Mouse (Mus musculus): Measurements from ENCODE around the gene Sucla2. TPM values are rescaled to one million over a fixed set of nuclear protein-coding genes. Genes with fewer than 3 reads are reported as not detected.
A peak's percentile ranks its signal among the peaks of the same experiment; 100 is the strongest.
"Not testable (repeated sequence)": the region's sequence is repeated elsewhere in the genome, so short reads cannot be mapped to it uniquely, and the experiment has no call there.

Sucla2 gene
- polyA plus RNA-seq, 1 experiment: 29.7 TPM

- Histone ChIP-seq H3K27me3 (ENCODE audit: control insufficient read depth, insufficient read depth, insufficient read length) (no peaks in the 10 kb centered on the region), H3K4me3 (ENCODE audit: insufficient read depth, poor library complexity, severe bottlenecking) (no peak overlapping the region), H3K79me2 (ENCODE audit: control insufficient read depth, insufficient read depth) (peaks cover 24% of the 10 kb centered on the region), H3K79me3 (ENCODE audit: low read depth) (peaks cover 13% of the 10 kb centered on the region), H3K36me3 (ENCODE audit: control insufficient read depth, insufficient read depth) (no peaks in the 10 kb centered on the region), H3ac (ENCODE audit: control insufficient read depth, insufficient read length, low read depth) (no peak overlapping the region)
- TF ChIP-seq CEBPB (IDR thresholded peaks at IDR 0.05; ENCODE audit: low read depth): no peak
These were observed 17.9 kb upstream of the Sucla2 start for GRCm38 (mm10) chr14:73507200-73507599.

GRCm38 (mm10) chr14:73507702-73508376, 17.3 kb upstream of the Sucla2 start:
- Histone ChIP-seq H3K4me3 (ENCODE audit: insufficient read depth, poor library complexity, severe bottlenecking) (no peak overlapping the region), H3K79me3 (ENCODE audit: low read depth) (peaks cover 18% of the 10 kb centered on the region)
- TF ChIP-seq CEBPB (IDR thresholded peaks at IDR 0.05; ENCODE audit: low read depth): no peak
- TF ChIP-seq USF1 (IDR thresholded peaks at IDR 0.05; ENCODE audit: low read depth): no peak
- no peak for TF ChIP-seq MYOG (IDR thresholded peaks at IDR 0.05; ENCODE audit: control insufficient read depth, extremely low read depth, insufficient read length)
- TF ChIP-seq MYOD1 (IDR thresholded peaks at IDR 0.05; ENCODE audit: control insufficient read depth, insufficient read length, low read depth): no peak
- TF ChIP-seq MAX (IDR thresholded peaks at IDR 0.05): no peak
- no peak for TF ChIP-seq CTCF (IDR thresholded peaks at IDR 0.05; ENCODE audit: control insufficient read depth, insufficient read depth, insufficient read length)
- no peak for TF ChIP-seq FOSL1 (IDR thresholded peaks at IDR 0.05; ENCODE audit: insufficient read depth, low read length, poor library complexity, severe bottlenecking)

GRCm38 (mm10) chr14:73508630-73509395, 16.3 kb upstream of the Sucla2 start:
- Histone ChIP-seq H3K79me2 (ENCODE audit: control insufficient read depth, insufficient read depth) (peaks cover 38% of the 10 kb centered on the region), H3K4me3 (ENCODE audit: insufficient read depth, poor library complexity, severe bottlenecking) (no peak overlapping the region), H3K27me3 (ENCODE audit: control insufficient read depth, insufficient read depth, insufficient read length) (no peaks in the 10 kb centered on the region), H3K79me3 (ENCODE audit: low read depth) (peaks cover 19% of the 10 kb centered on the region), H3K36me3 (ENCODE audit: control insufficient read depth, insufficient read depth) (peaks cover 3% of the 10 kb centered on the region), H3ac (ENCODE audit: control insufficient read depth, insufficient read length, low read depth) (no peak overlapping the region)
- TF ChIP-seq MAX (IDR thresholded peaks at IDR 0.05): no peak
- no peak for TF ChIP-seq CEBPB (IDR thresholded peaks at IDR 0.05; ENCODE audit: low read depth)
- TF ChIP-seq MYOG (IDR thresholded peaks at IDR 0.05; ENCODE audit: control insufficient read depth, extremely low read depth, insufficient read length): no peak

More at GRCm38 (mm10) chr14:73507702-73508376, 17.3 kb upstream of the Sucla2 start:
- no peak overlapping the region for H3ac ChIP-seq (ENCODE audit: control insufficient read depth, insufficient read length, low read depth)
- peaks cover 31% of the 10 kb centered on the region for H3K79me2 ChIP-seq (ENCODE audit: control insufficient read depth, insufficient read depth)
- H3K36me3 ChIP-seq (ENCODE audit: control insufficient read depth, insufficient read depth): no peaks in the 10 kb centered on the region
- no peaks in the 10 kb centered on the region for H3K27me3 ChIP-seq (ENCODE audit: control insufficient read depth, insufficient read depth, insufficient read length)

GRCm38 (mm10) chr14:73509765-73510423, 15.2 kb upstream of the Sucla2 start, which contains the start of gene Med4:
TSS of gene Med4 (plus strand) at chr14:73510025.
- Histone ChIP-seq H3K27me3 (ENCODE audit: control insufficient read depth, insufficient read depth, insufficient read length) (no peaks in the 10 kb centered on the region), H3ac (ENCODE audit: control insufficient read depth, insufficient read length, low read depth) (peak within 1 kb of the TSS; percentile 76), H3K79me2 (ENCODE audit: control insufficient read depth, insufficient read depth) (peaks cover 41% of the 10 kb centered on the region), H3K4me3 (ENCODE audit: insufficient read depth, poor library complexity, severe bottlenecking) (peak within 1 kb of the TSS; percentile 89), H3K36me3 (ENCODE audit: control insufficient read depth, insufficient read depth) (peaks cover 14% of the 10 kb centered on the region), H3K79me3 (ENCODE audit: low read depth) (peaks cover 19% of the 10 kb centered on the region)
- peak; percentile 93 for TF ChIP-seq CTCF (IDR thresholded peaks at IDR 0.05; ENCODE audit: control insufficient read depth, insufficient read depth, insufficient read length)
- no peak for TF ChIP-seq MYOG (IDR thresholded peaks at IDR 0.05; ENCODE audit: control insufficient read depth, extremely low read depth, insufficient read length)
- TF ChIP-seq CEBPB (IDR thresholded peaks at IDR 0.05; ENCODE audit: low read depth): no peak
- peak; percentile 55 for TF ChIP-seq USF1 (IDR thresholded peaks at IDR 0.05; ENCODE audit: low read depth)
- TF ChIP-seq FOSL1 (IDR thresholded peaks at IDR 0.05; ENCODE audit: insufficient read depth, low read length, poor library complexity, severe bottlenecking): no peak

- no peak for TF ChIP-seq FOSL1 (IDR thresholded peaks at IDR 0.05; ENCODE audit: insufficient read depth, low read length, poor library complexity, severe bottlenecking)
- no peak for TF ChIP-seq CTCF (IDR thresholded peaks at IDR 0.05; ENCODE audit: control insufficient read depth, insufficient read depth, insufficient read length)
- TF ChIP-seq MYOG (IDR thresholded peaks at IDR 0.05; ENCODE audit: control insufficient read depth, extremely low read depth, insufficient read length): no peak
- TF ChIP-seq MAX (IDR thresholded peaks at IDR 0.05): no peak
- TF ChIP-seq USF1 (IDR thresholded peaks at IDR 0.05; ENCODE audit: low read depth): no peak
- no peak for TF ChIP-seq MYOD1 (IDR thresholded peaks at IDR 0.05; ENCODE audit: control insufficient read depth, insufficient read length, low read depth)
- TF ChIP-seq CEBPB (IDR thresholded peaks at IDR 0.05; ENCODE audit: low read depth): no peak
- H3K4me3 ChIP-seq (ENCODE audit: insufficient read depth, poor library complexity, severe bottlenecking): no peak overlapping the region
- H3K79me2 ChIP-seq (ENCODE audit: control insufficient read depth, insufficient read depth): no peaks in the 10 kb centered on the region
- no peaks in the 10 kb centered on the region for H3K27me3 ChIP-seq (ENCODE audit: control insufficient read depth, insufficient read depth, insufficient read length)
- no peaks in the 10 kb centered on the region for H3K79me3 ChIP-seq (ENCODE audit: low read depth)
- H3ac ChIP-seq (ENCODE audit: control insufficient read depth, insufficient read length, low read depth): no peak overlapping the region
- no peaks in the 10 kb centered on the region for H3K36me3 ChIP-seq (ENCODE audit: control insufficient read depth, insufficient read depth)
These were observed 983 bp upstream of the Sucla2 start for GRCm38 (mm10) chr14:73524136-73524535.

- H3K79me3 ChIP-seq (ENCODE audit: low read depth); H3K27me3 ChIP-seq (ENCODE audit: control insufficient read depth, insufficient read depth, insufficient read length); H3K79me2 ChIP-seq (ENCODE audit: control insufficient read depth, insufficient read depth); H3K36me3 ChIP-seq (ENCODE audit: control insufficient read depth, insufficient read depth); H3K4me3 ChIP-seq (ENCODE audit: insufficient read depth, poor library complexity, severe bottlenecking); H3ac ChIP-seq (ENCODE audit: control insufficient read depth, insufficient read length, low read depth): not testable (repeated sequence)
These were observed 3.5 kb downstream of the Sucla2 start for GRCm38 (mm10) chr14:73528661-73529060.

All from C2C12 (cell line).